Mouse (Mus musculus) erythroblast, adult 5-6 weeks (primary cell): Measurements from ENCODE around the gene Hoxa4. TPM values are rescaled to one million over a fixed set of nuclear protein-coding genes. Genes with fewer than 3 reads are reported as not detected.

Experiments used
- ATAC-seq: replicated peaks from 2 replicates; pipeline ENCODE4 v1.8.0; 2016; ENCODE audit warnings: moderate number of reproducible peaks, mild to moderate bottlenecking, moderate TSS enrichment, inconsistent platforms; ENCODE audit not compliant: poor library complexity, low FRiP score, severe bottlenecking
- total RNA-seq, 2 experiments: library from RNA; stranded (forward) in 1 of 2; stranded (reverse) in 1 of 2; fragments of 150-400 nt in 1 of 2; fragments of 200-764, 138-1000 nt in 1 of 2; gene quantifications; 2 replicates each; pipeline versions ENCODE4 v1.2.3 to v1.2.4; 2015 to 2017; ENCODE audit warnings: low replicate concordance in 2 of 2

Gene Hoxa4
- total RNA-seq, 2 experiments from 2014 or later: 0.34 TPM; not detected in 1

GRCm38 (mm10) chr6:52217895-52218642 lies 26.5 kb upstream of the Hoxa4 start:
- no peak for ATAC-seq

- ATAC-seq: no peak
Observed at GRCm38 (mm10) chr6:52217459-52217768, 25.9 kb upstream of the Hoxa4 start.

GRCm38 (mm10) chr6:52216691-52217458 lies 25.3 kb upstream of the Hoxa4 start:
- ATAC-seq: no peak

GRCm38 (mm10) chr6:52215771-52216535 lies 24.4 kb upstream of the Hoxa4 start:
- ATAC-seq: no peak

- no peak for ATAC-seq
Observed at GRCm38 (mm10) chr6:52215070-52215469, 23.5 kb upstream of the Hoxa4 start.

DNA sequence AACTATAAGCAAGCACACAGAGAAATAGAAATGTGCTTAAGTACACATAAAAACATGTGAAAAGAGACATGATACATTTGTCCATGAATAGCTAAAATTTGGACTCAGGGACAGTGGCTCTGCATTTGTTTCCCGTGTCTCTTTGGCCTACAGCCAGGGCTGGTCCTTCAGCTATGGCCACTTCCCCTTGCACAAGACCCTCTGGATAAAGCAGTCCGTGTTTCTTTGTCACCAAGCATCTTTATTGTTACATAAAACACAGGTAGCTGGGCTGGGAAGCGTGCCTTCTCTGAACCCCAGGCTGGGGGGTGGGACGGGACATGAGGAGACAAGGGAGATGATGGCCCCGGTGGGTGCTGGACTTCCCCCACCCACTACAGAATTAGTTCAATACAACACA lies 22.7 kb upstream of the Hoxa4 start:
- no peak for ATAC-seq

DNA sequence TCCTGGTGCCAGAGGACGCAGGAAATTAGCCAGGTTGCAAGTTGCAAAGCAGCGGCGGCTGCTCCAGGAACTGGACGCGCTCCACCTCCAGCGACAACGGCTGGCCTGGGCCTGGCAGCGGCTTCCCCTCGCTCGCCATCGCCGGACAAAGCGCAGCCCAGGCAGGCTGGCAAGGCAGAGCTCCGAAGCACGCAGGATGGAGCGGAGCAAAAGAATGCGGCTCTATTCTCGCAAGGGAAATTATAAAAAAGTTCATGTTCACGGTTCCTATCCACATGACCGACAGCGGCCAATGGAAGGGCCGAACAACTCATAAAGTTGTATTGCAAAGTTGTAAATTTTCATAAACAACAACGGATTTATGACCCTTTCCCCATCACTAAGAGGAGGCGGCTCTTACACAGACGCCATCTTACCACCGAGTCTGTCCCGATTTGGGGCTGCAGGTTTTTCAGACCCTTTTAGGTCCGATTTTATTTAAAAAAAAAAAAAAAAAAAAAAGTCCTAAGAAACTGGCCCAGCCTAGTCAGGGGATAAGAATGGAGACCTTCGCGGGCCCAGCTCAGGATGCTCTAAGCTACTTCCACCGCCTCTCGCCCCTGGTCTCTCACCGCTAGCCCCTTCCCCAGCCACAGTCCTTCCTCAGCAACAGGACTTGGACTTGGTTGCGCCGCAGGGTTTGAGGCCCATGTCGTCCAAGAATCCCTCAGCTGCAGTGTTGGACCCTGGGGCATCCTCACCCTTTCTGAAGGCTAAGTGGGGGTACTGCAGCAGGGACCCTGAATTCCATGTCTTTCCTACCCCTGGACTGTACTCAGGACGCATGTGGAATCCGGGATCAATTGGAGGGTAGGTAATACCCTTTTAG lies 21.8 kb upstream of the Hoxa4 start, which contains the start of the genes Hoxa3 and Gm28308:
Gene Hoxa3, minus strand, starts transcription at position 218 of the 868 bp plus-strand sequence.
Gene Gm28308, minus strand, starts transcription at position 221 of the 868 bp plus-strand sequence.
- no peak for ATAC-seq

DNA sequence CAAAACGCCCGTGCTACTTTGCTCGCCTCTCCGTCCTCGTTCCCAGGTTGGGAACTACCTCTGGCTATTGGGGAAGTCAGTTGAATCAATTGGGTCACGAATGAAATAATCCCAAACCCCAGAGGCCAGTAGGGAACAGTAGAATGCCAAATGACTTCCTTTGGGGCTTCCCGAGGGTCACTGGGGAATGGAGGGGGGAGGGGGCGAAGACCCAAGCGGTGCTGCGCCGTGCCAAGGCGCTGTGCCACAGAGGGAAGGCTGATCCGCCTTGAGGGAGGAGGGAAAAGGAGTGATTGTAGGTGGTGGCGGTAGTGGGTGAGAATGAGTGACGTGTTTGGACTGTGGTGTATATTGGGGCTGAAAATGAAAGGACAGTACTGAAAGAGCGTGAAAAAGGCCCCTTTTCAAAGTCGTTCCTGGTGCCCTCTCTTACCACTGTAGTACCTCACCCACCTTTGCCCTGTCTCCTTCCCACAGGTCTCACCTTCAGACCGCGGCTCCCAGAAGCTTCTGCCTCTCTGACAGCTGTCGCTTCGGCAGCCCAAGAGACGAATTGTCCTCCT lies 21.1 kb upstream of the Hoxa4 start:
- no peak for ATAC-seq

DNA sequence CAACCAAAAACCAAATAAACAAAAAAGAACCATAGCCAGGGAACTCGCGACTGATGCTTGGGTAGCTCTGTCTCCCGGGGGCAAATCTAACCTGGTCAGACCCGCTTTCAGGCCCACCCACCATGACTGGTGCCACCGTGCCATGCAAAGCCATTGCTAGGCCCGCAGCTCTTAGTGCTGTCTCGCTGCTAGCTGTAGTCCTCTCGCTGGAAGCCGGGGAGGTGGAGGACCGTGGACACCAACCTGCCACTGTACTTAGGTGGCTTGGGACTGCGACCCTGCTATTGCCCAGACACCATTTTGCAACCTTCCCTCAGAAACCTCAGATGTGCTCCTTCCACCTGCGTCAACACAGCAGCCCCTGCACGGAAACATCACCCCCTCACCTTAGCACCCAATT lies 20.4 kb upstream of the Hoxa4 start:
- ATAC-seq: no peak

DNA sequence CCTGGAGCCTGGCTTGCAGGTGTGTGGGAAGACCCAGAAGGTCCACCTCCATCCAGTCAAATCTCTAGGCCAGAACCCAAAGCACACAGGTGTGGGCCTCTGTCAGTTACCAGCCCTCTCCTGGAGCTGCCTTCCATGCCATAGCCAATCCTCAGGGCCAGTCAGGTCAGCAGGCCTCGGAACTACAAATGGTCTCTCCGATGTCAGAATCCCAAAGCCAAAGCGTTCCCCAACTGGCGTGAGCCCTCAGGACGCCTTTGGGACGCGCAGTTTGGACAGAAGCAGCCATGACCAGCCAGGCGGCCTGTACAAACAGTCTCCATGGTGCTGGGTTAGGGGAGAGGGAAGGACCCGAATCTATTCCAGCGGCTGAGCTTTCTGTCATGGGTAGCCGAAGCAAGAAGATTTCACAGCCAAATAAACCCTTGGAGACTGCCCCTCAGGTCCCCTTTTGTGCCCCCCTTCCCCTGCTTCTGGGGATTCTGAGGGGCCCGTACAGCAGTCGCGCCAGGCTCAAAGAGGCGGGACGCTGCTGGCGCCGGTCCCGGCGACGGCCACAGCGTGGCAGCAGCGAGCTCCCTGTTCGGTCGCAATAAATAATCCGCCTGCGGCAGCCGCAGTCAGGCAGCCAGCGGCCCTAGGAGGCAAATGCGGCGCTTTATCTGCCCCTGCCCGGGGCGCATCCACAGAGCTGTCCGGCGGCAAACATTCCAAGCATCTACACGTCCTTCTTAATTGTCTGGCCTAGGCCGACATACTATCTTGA lies 19.8 kb upstream of the Hoxa4 start:
- ATAC-seq: no peak

GRCm38 (mm10) chr6:52209685-52210046 lies 18.1 kb upstream of the Hoxa4 start:
- ATAC-seq: no peak

GRCm38 (mm10) chr6:52208868-52209684 lies 17.5 kb upstream of the Hoxa4 start:
- no peak for ATAC-seq

DNA sequence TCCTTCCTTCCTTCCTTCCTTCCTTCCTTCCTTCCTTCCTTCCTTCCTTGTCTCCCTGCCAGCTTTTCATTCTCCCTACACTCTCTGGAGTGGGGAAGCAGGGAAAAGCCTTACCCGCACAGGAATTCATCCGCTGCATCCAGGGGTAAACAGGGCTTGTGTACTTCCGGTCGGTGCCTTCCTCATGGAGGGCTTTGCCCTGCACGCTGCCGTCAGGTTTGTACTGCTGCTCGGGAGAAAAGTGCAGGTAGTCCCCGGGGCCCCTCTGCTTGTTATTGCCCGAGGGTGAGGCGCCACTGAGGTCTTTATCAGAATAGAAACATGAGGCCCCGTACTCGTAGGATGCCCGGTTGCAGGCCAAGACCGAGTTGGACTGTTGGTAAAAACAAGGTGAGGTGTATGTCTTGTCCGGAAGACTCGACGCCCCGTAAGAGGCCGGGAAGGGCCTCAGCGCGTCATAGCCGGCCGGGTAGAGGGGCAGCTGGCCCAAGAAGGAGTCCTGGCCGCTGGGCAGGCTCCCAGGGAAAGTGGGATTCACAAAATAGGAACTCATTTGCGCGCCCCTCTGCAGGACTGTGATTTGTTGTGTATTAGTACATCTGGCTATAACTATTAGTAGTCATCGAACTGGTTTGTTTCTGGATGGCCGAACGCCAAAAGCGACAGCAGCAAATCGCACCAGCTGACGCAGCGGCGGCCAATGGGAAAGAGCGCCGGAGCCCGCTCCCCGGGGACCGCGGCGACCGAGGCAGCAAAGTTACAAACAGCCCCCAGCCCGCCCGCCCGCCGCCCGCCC lies 16.7 kb upstream of the Hoxa4 start, which contains the start of gene Hoxa6:
Gene Hoxa6, minus strand, starts transcription at position 651 of the 796 bp plus-strand sequence.
- no peak for ATAC-seq

GRCm38 (mm10) chr6:52207684-52207976 lies 16.1 kb upstream of the Hoxa4 start:
- no peak for ATAC-seq

GRCm38 (mm10) chr6:52206882-52207683 lies 15.5 kb upstream of the Hoxa4 start:
- no peak for ATAC-seq
